Mouse (Mus musculus) cerebral cortex, adult 2 months (tissue): ENCODE measurements around the gene Trit1.

ENCODE experiments used
- WGBS: fragments of 180-500 bp; shearing (Covaris S2); methylation state at CpG from one replicate; pipeline ENCODE4 v1.1.7; 2018; 5-methylcytosine and 5-hydroxymethylcytosine counted together

The Trit1 gene

DNA sequence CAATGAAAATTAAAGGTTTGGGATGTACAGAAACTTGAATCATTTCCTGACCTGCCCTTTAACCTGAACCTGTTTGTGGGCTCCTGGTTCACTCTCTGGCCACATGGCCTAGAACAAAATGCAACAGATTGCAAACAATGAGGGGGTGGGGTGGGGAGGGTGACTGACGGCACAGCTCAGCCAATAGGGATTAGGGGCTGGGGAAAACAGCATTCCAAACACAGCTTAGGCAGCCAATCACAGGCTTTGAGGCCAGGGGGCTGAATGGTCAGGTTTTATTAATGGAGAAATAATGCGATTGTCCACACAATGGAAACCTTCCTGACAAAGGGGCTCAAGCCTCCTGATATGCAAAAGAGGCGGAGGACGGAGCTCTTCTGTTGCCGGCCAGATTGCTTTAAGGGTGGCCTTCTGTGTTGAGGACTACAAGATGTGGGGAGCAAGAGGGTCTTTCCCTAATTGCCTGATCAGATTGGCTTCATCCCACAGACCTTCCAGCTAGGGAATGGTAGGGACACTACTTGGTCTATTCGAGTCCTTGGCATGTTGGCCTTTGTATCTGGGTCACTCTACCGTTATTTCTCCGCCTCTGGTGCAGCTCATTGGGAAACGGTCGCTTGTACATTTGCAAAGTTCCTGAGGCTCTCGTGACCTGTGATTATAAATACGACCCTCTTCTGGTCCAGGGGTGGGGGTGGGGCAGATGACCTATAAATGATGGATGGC lies 17.7 kb upstream of the Trit1 start:
- 37% methylated on average over 12 of the region's 12 CpGs for WGBS

- WGBS, result 48% methylated on average over 4 of the region's 4 CpGs
Observed at GRCm38 (mm10) chr4:122999263-122999691, 17.1 kb upstream of the Trit1 start.

GRCm38 (mm10) chr4:123000130-123000529 lies 16.3 kb upstream of the Trit1 start:
- WGBS, result 77% methylated on average over 14 of the region's 14 CpGs

- 63% methylated on average over 17 of the region's 17 CpGs for WGBS
Observed at GRCm38 (mm10) chr4:123000617-123001342, 15.6 kb upstream of the Trit1 start.

GRCm38 (mm10) chr4:123005054-123005966 lies 11.1 kb upstream of the Trit1 start:
- 34% methylated on average over 15 of the region's 15 CpGs for WGBS

- 91% methylated on average over 4 of the region's 4 CpGs for WGBS
Observed at GRCm38 (mm10) chr4:123012501-123012900, 3.9 kb upstream of the Trit1 start.

DNA sequence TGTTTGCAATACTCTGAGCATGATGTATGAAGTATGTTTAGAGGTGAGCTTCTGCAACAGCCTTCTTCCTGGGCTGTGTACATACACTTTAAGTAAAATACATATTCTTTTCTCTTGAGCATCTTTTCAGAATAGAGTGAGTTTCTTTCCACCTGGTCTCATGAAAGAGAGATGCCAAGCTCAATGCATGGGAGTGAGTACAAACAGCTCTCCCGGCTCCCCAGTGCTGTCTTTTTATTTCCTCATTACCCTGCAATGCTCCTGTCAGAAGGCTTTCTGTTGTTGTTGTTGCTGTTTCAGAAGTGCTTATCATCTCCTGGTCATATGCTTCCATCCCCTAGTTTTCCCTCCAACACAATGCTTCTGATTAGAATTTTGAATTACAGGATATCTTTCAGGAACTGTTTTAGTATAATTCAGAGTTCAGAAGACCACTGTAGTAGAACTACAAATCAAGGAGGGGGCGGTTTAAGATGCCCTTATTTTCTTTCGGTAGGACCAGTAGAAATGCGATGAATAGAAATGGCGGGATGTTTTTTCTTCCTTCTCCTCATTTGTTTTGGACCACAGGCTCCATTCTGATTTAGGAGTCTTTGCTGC lies 3.0 kb upstream of the Trit1 start:
- 24% methylated on average over 5 of the region's 5 CpGs for WGBS

DNA sequence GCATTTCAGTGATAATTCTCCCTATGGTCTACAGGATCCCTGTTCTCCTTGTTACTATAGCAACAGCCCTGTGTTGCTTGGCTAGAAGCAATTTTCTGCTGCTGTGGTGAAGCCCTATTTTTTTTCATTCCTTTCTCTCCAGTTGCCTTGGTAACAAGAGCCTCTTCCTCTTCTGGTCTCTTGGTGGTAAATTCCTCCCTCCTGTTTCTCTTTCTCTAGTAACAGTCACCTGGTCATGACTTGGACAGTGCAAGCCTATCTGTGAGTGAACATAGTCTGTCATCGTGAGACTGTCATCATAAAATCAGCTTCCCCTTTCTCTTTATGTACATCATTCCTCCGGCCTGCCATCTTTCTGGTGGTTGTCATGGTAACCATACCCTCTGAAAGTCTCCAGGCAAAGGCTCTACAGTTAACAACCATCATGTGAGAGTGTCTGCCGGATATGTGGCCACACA lies 2.4 kb upstream of the Trit1 start:
- WGBS, result 20% methylated on average over 3 of the region's 3 CpGs

DNA sequence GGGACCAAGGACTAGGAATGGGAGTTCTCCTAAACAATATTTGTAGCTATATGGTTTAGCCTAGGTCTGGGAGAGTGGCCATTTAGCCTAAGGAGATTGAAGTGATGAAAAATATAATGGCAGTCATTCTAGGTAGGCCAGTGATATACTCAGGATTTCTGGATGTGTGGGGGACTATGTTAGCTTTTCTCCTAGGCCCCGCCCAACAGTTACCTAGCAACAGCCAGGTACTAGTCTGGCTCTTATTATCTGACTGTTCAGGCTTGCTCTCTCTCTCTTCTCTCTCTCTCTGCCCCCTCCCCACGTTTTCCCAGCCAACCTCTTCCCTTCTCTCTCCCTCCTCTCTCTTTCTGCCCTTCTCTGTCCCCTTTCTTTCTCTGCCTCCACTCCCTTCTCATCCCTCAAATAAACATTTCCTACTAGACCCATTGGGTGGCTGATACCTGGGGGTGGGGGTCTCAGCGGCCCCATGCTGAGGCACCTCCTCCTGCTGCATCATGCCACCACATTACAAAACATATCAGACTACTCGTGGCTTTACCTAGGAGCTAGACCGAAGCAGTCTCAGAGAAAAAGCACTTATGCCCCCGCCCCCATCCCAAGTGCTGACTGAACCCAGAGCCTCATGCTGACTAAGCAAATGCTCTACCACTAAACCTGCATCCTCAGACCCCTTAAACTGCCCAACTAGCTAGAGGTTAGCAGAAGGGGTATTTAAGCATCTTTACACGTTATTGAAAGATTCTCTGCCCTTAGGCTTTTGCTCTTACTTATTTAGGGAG lies 1.7 kb upstream of the Trit1 start:
- WGBS, result 38% methylated on average over 7 of the region's 7 CpGs

GRCm38 (mm10) chr4:123021591-123021990 lies 5.2 kb downstream of the Trit1 start:
- WGBS, result 95% methylated on average over 3 of the region's 3 CpGs

DNA sequence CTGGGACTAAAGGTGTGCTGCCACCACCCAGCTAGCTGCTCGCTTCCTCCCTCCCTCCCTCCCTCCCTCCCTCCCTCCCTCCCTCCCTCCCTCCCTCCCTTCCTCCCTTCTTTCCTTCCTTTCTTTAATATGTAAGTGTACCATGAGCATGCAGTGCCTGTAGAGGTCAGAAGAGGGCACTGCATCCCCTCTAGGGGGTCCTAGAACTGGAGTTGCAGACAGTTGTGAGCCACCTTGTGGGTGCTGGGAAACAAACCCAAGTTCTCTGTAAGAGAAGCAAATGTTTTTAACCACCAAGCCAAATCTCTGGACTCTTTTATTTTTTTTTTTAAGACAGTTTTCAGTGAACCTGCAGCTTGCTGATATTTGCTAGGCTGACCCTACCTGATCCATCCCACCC lies 6.5 kb downstream of the Trit1 start:
- WGBS, result 90% methylated on average over 1 of the region's 1 CpGs

- WGBS, result 28% methylated on average over 2 of the region's 2 CpGs
Observed at GRCm38 (mm10) chr4:123025418-123025817, 9.0 kb downstream of the Trit1 start.

GRCm38 (mm10) chr4:123026161-123026560 lies 9.8 kb downstream of the Trit1 start:
- 83% methylated on average over 13 of the region's 13 CpGs for WGBS

- 45% methylated on average over 4 of the region's 4 CpGs for WGBS
Observed at GRCm38 (mm10) chr4:123026597-123026996, 10.2 kb downstream of the Trit1 start.

- WGBS, result 88% methylated on average over 2 of the region's 2 CpGs
Observed at GRCm38 (mm10) chr4:123034841-123035240, 18.4 kb downstream of the Trit1 start.

DNA sequence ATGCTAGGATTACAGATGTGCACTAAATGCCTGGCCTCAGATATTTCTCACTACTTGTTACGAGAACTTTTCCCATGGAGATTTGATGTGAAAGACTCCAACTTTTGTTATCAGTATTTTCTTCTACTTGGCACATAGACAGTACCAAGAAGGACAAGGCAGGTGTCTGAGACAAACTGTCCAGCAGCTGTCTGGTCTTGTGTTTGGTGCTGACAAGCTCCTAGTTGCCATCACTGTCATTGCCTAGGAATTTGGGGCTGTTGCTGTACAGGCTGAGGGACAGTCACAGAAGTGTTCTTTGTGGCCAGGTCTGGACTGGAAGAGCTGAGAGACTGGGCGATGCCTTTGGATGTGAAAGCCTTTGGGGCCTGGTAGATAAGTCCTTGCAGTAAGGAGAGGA lies 19.2 kb downstream of the Trit1 start:
- 98% methylated on average over 2 of the region's 2 CpGs for WGBS

DNA sequence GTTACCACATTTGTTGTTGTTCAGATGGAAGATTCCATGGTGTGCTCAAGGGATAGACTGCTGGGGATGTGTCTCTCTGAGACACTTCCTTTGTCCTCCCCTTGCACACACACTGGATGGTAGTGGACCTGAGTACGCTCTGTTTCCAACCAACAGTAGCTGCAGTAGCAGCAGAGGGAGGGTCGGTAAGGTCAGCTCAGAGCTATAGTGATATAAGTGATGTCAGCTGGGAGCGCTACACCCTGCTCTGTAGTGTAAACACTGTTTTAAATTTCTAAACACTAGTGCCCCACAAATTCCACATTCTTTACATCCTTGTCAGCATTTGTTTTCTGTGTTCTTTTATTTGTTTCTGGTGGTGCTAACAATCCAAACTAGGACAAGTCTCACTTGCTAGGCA lies 20.3 kb downstream of the Trit1 start:
- 76% methylated on average over 3 of the region's 3 CpGs for WGBS

DNA sequence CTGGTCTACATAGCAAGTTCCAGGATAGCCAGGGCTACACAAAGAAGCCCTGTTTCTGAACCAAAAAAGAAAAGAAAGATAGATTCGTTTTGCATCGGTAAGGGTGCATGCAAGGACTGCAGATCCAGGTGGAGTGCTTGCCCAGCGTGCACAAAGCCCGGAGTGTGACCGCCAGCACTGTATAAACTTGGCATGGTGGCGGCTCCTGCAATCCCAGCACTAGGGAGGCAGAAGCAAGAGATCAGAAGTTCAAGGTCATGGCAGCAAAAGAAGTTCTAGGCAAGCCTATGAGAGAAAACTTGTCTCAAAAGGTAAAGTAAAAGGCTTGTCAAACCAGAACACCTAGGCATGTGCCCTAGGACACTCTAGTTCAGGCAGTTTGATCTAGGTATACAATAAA lies 24.7 kb downstream of the Trit1 start:
- 88% methylated on average over 6 of the region's 6 CpGs for WGBS

- WGBS, result 53% methylated on average over 1 of the region's 1 CpGs
Observed at GRCm38 (mm10) chr4:123043858-123044257, 27.5 kb downstream of the Trit1 start.

DNA sequence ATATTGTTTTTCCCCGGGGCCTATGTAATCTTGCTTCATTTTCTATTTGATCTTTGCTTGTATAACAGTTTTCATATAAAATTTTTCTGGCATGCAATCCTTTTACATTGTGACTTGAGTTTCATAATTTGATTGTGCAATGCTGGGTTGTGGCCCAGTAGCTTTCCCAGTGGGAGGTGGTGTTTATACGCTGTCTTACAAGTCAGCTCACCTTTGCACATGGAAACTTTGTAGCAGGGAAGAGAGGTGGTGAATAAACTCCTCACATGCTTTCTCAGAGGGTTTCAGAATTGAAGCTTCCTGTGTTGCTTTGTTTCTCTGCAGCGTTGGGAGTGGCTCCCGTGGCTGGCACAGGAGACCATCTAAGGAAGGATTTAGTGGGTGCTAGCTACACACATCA lies 28.4 kb downstream of the Trit1 start:
- 53% methylated on average over 4 of the region's 4 CpGs for WGBS

DNA sequence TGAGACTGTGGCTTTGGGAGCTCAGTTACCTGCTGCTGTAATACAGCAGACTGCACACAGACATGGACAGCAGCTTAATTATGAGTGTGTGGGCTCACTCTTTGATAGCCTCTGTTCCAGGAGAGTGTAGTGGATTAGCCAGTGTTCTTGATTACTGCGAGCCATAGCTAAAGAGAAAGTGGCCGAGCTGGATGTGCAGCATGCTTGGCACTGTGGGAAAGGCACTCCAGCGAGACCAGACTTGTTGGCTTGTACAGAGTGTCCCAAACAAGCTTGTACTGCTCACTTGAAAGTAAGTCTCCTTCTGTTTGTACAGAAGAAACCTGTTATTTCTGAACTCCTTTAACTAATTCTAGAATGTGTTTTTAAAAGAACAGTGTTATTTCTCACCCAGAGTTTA lies 29.9 kb downstream of the Trit1 start:
- 54% methylated on average over 3 of the region's 3 CpGs for WGBS
